Comparison of ENCODE assay signal across 25 mouse cellular contexts in the genomic region with DNA sequence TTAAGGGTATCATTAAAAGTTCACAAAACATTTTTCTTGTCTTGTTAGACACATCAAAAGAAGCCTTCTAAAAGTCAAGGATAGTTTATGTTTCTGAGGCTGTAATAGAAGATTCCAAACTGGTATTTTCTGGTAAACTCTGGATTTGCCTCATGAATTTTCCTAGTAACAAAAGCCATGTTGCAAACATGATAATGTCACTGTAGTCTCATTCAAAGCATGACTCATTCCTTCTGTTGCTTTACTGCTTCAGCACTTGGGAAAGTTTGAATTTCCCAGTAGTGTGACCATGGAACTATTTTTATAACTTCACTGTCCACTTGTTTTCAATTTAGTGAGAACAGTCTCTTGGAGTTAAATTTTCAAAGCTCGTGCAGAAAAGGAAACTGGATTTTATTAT.
DNase-seq lines count a peak whose midpoint lies in the region; ATAC-seq and TF ChIP-seq lines count a peak whose summit lies in the region.
"Had no signal": no experiment of that assay in that cellular context is flagged by ENCODE, and none has a peak within 500 bp of the region (broad histone marks: within the 10 kb centered on the region; RNA-seq: fewer than 3 reads in every experiment).

No protein-coding gene starts in this region.

- 26% methylated on average over 1 of the region's 1 CpGs for WGBS in heart, postnatal 0 days
- 53% methylated on average over 1 of the region's 1 CpGs for WGBS in lung, postnatal 0 days
- 84% methylated on average over 1 of the region's 1 CpGs for WGBS in hindbrain, embryonic 16.5 days

- no peak overlapping the region for H3K4me2 ChIP-seq in heart, postnatal 0 days (ENCODE audit: low read depth, low read length)
- H3K4me2 ChIP-seq in lung, postnatal 0 days (replicated peaks; ENCODE audit: low read depth, low read length) = no peak overlapping the region
- no peak overlapping the region for H3K4me2 ChIP-seq in hindbrain, embryonic 16.5 days (ENCODE audit: low read length)
- H3K4me2 ChIP-seq: hindbrain, embryonic 13.5 days; limb, embryonic 13.5 days; lung, embryonic 14.5 days; neural tube, embryonic 12.5 days had no signal

- no peaks in the 10 kb centered on the region for H3K4me1 ChIP-seq in heart, postnatal 0 days (ENCODE audit: control insufficient read depth, insufficient read depth)
- no peaks in the 10 kb centered on the region for H3K4me1 ChIP-seq in lung, postnatal 0 days (ENCODE audit: insufficient read depth, low read depth, low read length)
- H3K4me1 ChIP-seq in hindbrain, embryonic 16.5 days (ENCODE audit: control insufficient read depth, insufficient read depth, low read depth, low read length) = no peaks in the 10 kb centered on the region
- H3K4me1 ChIP-seq: heart, embryonic 10.5 days; hindbrain, embryonic 13.5 days; limb, embryonic 13.5 days; neural tube, embryonic 12.5 days had no signal

- ATAC-seq in heart, postnatal 0 days (ENCODE audit: insufficient read depth, low read depth) = peak; percentile 57; the same call in 1 of the 2 replicates
- peak; percentile 35; the same call in 1 of the 2 replicates for ATAC-seq in lung, postnatal 0 days
- no peak for ATAC-seq in hindbrain, embryonic 16.5 days
- ATAC-seq in erythroid progenitor cell, adult 5-6 weeks (replicated peaks; ENCODE audit: low FRiP score, poor library complexity, severe bottlenecking) = no peak
- ATAC-seq: forebrain, embryonic 14.5 days; inflammation-experienced regulatory T-cells, adult 6 months had no signal

- H3K9ac ChIP-seq in heart, postnatal 0 days (replicated peaks; ENCODE audit: low read depth, low read length) = no peak overlapping the region
- H3K9ac ChIP-seq in lung, postnatal 0 days (replicated peaks; ENCODE audit: low read depth) = no peak overlapping the region
- H3K9ac ChIP-seq in hindbrain, embryonic 16.5 days (ENCODE audit: low read depth, low read length) = no peak overlapping the region
- H3K9ac ChIP-seq: hindbrain, embryonic 13.5 days; limb, embryonic 13.5 days; liver, embryonic 14.5 days; lung, embryonic 14.5 days; neural tube, embryonic 12.5 days had no signal

- no peak for TF ChIP-seq CTCF in heart, postnatal 0 days (IDR thresholded peaks at IDR 0.05; ENCODE audit: low read depth)
- no peak for TF ChIP-seq CTCF in lung, postnatal 0 days (IDR thresholded peaks at IDR 0.05)

- H3K36me3 ChIP-seq in heart, postnatal 0 days (replicated peaks; ENCODE audit: control insufficient read depth, insufficient read depth, low read length) = no peaks in the 10 kb centered on the region
- no peaks in the 10 kb centered on the region for H3K36me3 ChIP-seq in lung, postnatal 0 days (ENCODE audit: insufficient read depth, low read length)
- H3K36me3 ChIP-seq in hindbrain, embryonic 16.5 days (ENCODE audit: control insufficient read depth, insufficient read depth, low read length) = no peaks in the 10 kb centered on the region
- H3K36me3 ChIP-seq: heart, embryonic 10.5 days; hindbrain, embryonic 13.5 days; limb, embryonic 13.5 days; neural tube, embryonic 12.5 days had no signal

- no peak for TF ChIP-seq EP300 in heart, postnatal 0 days (IDR thresholded peaks at IDR 0.05; ENCODE audit: low read depth)
- no peak for TF ChIP-seq EP300 in lung, postnatal 0 days (IDR thresholded peaks at IDR 0.05)

- no peak overlapping the region for H3K4me3 ChIP-seq in heart, postnatal 0 days (ENCODE audit: low read depth, low read length)
- H3K4me3 ChIP-seq in lung, postnatal 0 days (ENCODE audit: low read depth, low read length) = no peak overlapping the region
- no peak overlapping the region for H3K4me3 ChIP-seq in hindbrain, embryonic 16.5 days (ENCODE audit: low read length)
- H3K4me3 ChIP-seq: heart, embryonic 10.5 days; hindbrain, embryonic 13.5 days; layer of hippocampus, adult 2 months; limb, embryonic 13.5 days; neural tube, embryonic 12.5 days had no signal

- peak overlapping the region; percentile 55; the same call in 1 of the 2 replicates for H3K27ac ChIP-seq in heart, postnatal 0 days (ENCODE audit: low read depth)
- H3K27ac ChIP-seq in lung, postnatal 0 days (ENCODE audit: low read length) = no peak overlapping the region
- no peak overlapping the region for H3K27ac ChIP-seq in hindbrain, embryonic 16.5 days (ENCODE audit: low read depth, low read length)
- H3K27ac ChIP-seq: heart, embryonic 10.5 days; hindbrain, embryonic 13.5 days; layer of hippocampus, adult 2 months; limb, embryonic 13.5 days; liver, embryonic 14.5 days; neural tube, embryonic 12.5 days; stomach, postnatal 0 days had no signal

- peak; percentile 45 for DNase-seq in heart, postnatal 0 days (ENCODE audit: low spot score)
- DNase-seq in heart, postnatal 4 days = no peak
- peak; percentile 26 for DNase-seq in lung, postnatal 0 days (ENCODE audit: low spot score)
- DNase-seq in lung, postnatal 36 days = no peak
- DNase-seq in adipocyte (ENCODE audit: low spot score) = peak; percentile 12
- DNase-seq in skeletal muscle tissue, adult 2 months (ENCODE audit: low read depth, low spot score) = peak; percentile 21
- DNase-seq: cerebellum, adult 11-12 months; cerebellum, postnatal 14 days; gastrocnemius, postnatal 36 days; kidney, adult 18-20 months; kidney, postnatal 25 days; lung, embryonic 14.5 days; lung, postnatal 4 days; midbrain, embryonic 14.5 days had no signal

- no peaks in the 10 kb centered on the region for H3K9me3 ChIP-seq in heart, postnatal 0 days (replicated peaks; ENCODE audit: control insufficient read depth, low read length)
- no peaks in the 10 kb centered on the region for H3K9me3 ChIP-seq in lung, postnatal 0 days (ENCODE audit: low read length)
- no peaks in the 10 kb centered on the region for H3K9me3 ChIP-seq in hindbrain, embryonic 16.5 days (ENCODE audit: control insufficient read depth, low read length)
- H3K9me3 ChIP-seq: heart, embryonic 10.5 days; hindbrain, embryonic 13.5 days; limb, embryonic 13.5 days; neural tube, embryonic 12.5 days had no signal

- H3K27me3 ChIP-seq in heart, postnatal 0 days (ENCODE audit: control insufficient read depth, insufficient read depth, low read length) = no peaks in the 10 kb centered on the region
- H3K27me3 ChIP-seq in lung, postnatal 0 days (replicated peaks; ENCODE audit: insufficient read depth, low read length) = no peaks in the 10 kb centered on the region
- no peaks in the 10 kb centered on the region for H3K27me3 ChIP-seq in hindbrain, embryonic 16.5 days (replicated peaks; ENCODE audit: control insufficient read depth, insufficient read depth, low read length)
- H3K27me3 ChIP-seq: hindbrain, embryonic 13.5 days; limb, embryonic 13.5 days; neural tube, embryonic 12.5 days had no signal

Comparison
In these comparisons a context has a peak if more than half of its experiments do, and no peak if none do; other contexts are left out.
1. DNase-seq: peak in heart, postnatal 0 days (single experiment), lung, postnatal 0 days (single experiment), adipocyte (single experiment) and skeletal muscle tissue, adult 2 months (single experiment); none in heart, postnatal 4 days (single experiment) and lung, postnatal 36 days (single experiment).
2. ATAC-seq: peak in heart, postnatal 0 days (single experiment) and lung, postnatal 0 days (single experiment); none in hindbrain, embryonic 16.5 days (single experiment) and erythroid progenitor cell, adult 5-6 weeks (single experiment).